Mouse (Mus musculus) large intestine, adult 2 months (tissue): Measurements from ENCODE around the gene Gm5065. TPM values are rescaled to one million over a fixed set of nuclear protein-coding genes. Genes with fewer than 3 reads are reported as not detected.

ENCODE experiments used
- DNase-seq: peaks from one replicate; pipeline ENCODE4 v3.0.0-alpha.2; 2012; ENCODE audit warnings: low read depth, low spot score
- WGBS: fragments of 180-500 bp; shearing (Covaris S2); methylation state at CpG from one replicate; pipeline ENCODE4 v1.1.7; 2018; 5-methylcytosine and 5-hydroxymethylcytosine counted together
- polyA plus RNA-seq: library from polyadenylated mRNA; depleted of rRNA; stranded (reverse); fragments of >200 nt; gene quantifications from 2 replicates; pipeline ENCODE4 v1.2.3, GENCODE M21; 2012; rRNA removed

Gene Gm5065
- not detected in 2 replicates for polyA plus RNA-seq

DNA sequence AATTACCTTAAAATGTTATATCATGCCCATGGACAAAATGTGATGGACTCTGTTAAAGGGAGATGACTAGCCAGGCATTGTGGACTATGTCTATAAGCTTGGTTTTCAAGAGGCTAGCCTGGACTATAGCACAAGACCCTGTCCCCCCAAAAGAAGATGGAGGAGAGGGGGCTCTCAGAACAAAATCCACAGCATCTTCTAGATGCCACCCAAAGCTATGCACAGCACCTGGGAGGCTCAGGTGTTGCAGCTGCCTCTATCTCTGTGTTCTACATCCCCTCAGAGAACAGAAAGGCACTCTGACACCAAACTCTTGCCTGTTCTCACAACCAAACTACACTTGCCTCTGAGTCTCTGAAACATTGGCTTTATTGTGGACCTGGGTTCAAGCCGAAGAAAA is at the start of gene Gm5065:
Gene Gm5065 (plus strand): TSS at position 301 of the 400 bp plus-strand sequence.
- WGBS = 80% methylated on average over 1 of the region's 1 CpGs
- no peak for DNase-seq

DNA sequence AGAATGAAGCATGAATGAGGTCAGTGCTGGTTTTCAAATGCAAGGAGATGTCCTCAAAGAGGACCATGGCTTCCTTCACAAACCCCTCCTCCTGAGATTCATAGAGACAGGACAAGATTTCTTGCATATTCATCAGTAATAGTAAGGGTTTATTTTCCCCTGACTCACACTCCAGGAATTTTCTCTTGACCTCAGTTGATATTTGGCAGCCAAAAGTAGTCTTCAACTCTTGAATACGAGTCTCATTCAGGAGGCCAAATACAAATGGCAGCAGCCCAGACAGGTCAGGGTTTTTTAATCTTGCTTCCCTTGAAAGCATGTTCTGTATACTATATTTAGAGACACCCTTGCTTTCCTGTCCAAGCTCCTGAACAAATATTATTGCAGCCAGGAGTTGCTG is 22.8 kb upstream of the Gm5065 start:
- WGBS = 71% methylated on average over 1 of the region's 1 CpGs
- DNase-seq = no peak

- DNase-seq = no peak
- WGBS = 77% methylated on average over 4 of the region's 4 CpGs
These were observed 598 bp downstream of the Gm5065 start, which contains the start of gene Nlrp2 for GRCm38 (mm10) chr7:5350935-5351334. TSS of gene Nlrp2 (minus strand) at chr7:5351035.

DNA sequence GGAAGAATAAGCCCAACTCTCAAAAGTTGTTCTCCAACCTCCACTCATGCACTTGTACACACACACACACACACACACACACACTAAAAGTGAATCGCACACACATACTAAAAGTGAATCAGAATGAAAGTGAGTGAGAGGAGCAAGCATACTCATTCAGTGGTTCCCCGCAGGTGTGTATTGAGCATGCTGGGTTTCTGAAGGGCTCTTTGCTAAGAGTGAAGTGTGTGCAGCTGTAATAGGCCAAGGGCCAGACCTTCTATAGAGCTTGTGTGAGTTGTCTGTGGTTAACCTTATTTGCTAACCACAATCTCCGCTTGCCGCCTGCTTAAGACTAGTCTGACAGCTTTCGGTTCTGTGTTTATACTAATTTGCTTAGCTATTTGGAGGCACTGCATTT is 13.3 kb downstream of the Gm5065 start:
- no peak for DNase-seq
- WGBS = 93% methylated on average over 5 of the region's 5 CpGs

DNA sequence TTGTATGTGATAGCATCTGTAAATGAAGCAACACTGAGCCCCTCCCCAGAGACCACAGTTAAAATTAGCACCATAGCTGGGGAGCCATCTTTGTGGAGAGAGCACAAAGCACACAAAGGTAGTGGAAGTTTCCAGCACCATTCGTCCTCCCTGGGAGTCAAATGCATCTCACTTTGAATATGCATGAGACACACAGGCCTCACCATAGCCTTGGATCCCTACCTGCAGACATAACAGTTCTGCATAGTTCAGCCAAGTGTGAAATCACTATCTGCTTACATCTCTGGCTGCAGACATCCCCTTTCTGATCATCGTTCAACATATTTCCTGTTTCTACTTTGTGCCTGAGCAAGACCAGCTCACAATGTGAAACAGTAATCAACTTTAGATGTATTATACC is 16.4 kb downstream of the Gm5065 start:
- 79% methylated on average over 2 of the region's 2 CpGs for WGBS
- no peak for DNase-seq

GRCm38 (mm10) chr7:5406201-5406600 is 55.9 kb downstream of the Gm5065 start:
- no peak for DNase-seq

More at GRCm38 (mm10) chr7:5406201-5406600, 55.9 kb downstream of the Gm5065 start:
- 27% methylated on average over 2 of the region's 2 CpGs for WGBS

Other genes starting within 250 kb of the Gm5065 start
- gene Rfpl4, start 233.6 kb upstream of the Gm5065 start, polyA plus RNA-seq = not detected in 2 replicates
- 0.42 and 0.48 TPM in 2 replicates for gene Rasl2-9, start 224.6 kb upstream of the Gm5065 start, polyA plus RNA-seq
- gene Vmn1r55, start 200.9 kb upstream of the Gm5065 start, polyA plus RNA-seq = not detected in 2 replicates
- not detected in 2 replicates for gene Vmn1r56, start 153.8 kb upstream of the Gm5065 start, polyA plus RNA-seq
- not detected in 2 replicates for gene Vmn1r57, start 132.0 kb upstream of the Gm5065 start, polyA plus RNA-seq
- gene Nlrp2, start 498 bp downstream of the Gm5065 start, polyA plus RNA-seq = not detected in 2 replicates
- gene Vmn1r58, start 62.9 kb downstream of the Gm5065 start, polyA plus RNA-seq = not detected in 2 replicates
- gene Vmn1r59, start 106.2 kb downstream of the Gm5065 start, polyA plus RNA-seq = not detected in 2 replicates
- not detected in 2 replicates for gene Vmn2r28, start 143.4 kb downstream of the Gm5065 start, polyA plus RNA-seq
- not detected in 2 replicates for gene Vmn1r60, start 196.8 kb downstream of the Gm5065 start, polyA plus RNA-seq